Mouse (Mus musculus) kidney, adult 2 months (tissue): ENCODE measurements around the gene Cers6. TPM values are rescaled to one million over a fixed set of nuclear protein-coding genes. Genes with fewer than 3 reads are reported as not detected.

Source experiments
- DNase-seq: peaks from one replicate; pipeline ENCODE4 v3.0.0; 2021
- H3K27ac ChIP-seq: fragments of 200-500 bp; 2 replicates; pipeline ENCODE4 v1.5.1; 2012; ENCODE audit warnings: low read depth, low read length, control low read depth, inconsistent platforms; ENCODE audit not compliant: insufficient read depth
- H3K27me3 ChIP-seq: fragments of 200-500 bp; replicated peaks from 2 replicates; pipeline ENCODE4 v1.6.1; 2012; ENCODE audit warnings: mild to moderate bottlenecking, moderate library complexity, low read length, inconsistent platforms; ENCODE audit not compliant: control insufficient read depth, insufficient read depth
- H3K36me3 ChIP-seq: fragments of 200-500 bp; 2 replicates; pipeline ENCODE4 v1.6.1; 2012; ENCODE audit warnings: mild to moderate bottlenecking, moderate library complexity, low read length, inconsistent platforms; ENCODE audit not compliant: control insufficient read depth, insufficient read depth
- H3K4me1 ChIP-seq: fragments of 200-500 bp; 2 replicates; pipeline ENCODE4 v1.6.1; 2011; ENCODE audit warnings: low read length; ENCODE audit not compliant: control insufficient read depth, insufficient read depth
- H3K4me3 ChIP-seq: fragments of 200-500 bp; 2 replicates; pipeline ENCODE4 v1.5.1; 2011; ENCODE audit warnings: mild to moderate bottlenecking, low read depth, low read length, control low read depth; ENCODE audit not compliant: insufficient read depth
- CTCF ChIP-seq: fragments of 200-500 bp; conservative IDR thresholded peaks from 2 replicates; pipeline ENCODE4 v1.5.1; 2011; ENCODE audit warnings: low read depth, mild to moderate bottlenecking, control low read depth, low read length, moderate library complexity, mixed read lengths; ENCODE audit not compliant: insufficient read depth, insufficient read length
- POLR2A ChIP-seq: fragments of 200-500 bp; IDR thresholded peaks from one replicate; pipeline ENCODE4 v1.6.1; 2011; ENCODE audit warnings: low read depth, low read length, control low read depth
- WGBS: fragments of 180-500 bp; shearing (Covaris S2); methylation state at CpG from one replicate; pipeline ENCODE4 v1.1.7; 2018; 5-methylcytosine and 5-hydroxymethylcytosine counted together
- polyA plus RNA-seq: library from polyadenylated mRNA; depleted of rRNA; stranded (reverse); fragments of >200 nt; gene quantifications from 2 replicates; pipeline ENCODE4 v1.2.3, GENCODE M21; 2012

Gene Cers6
- polyA plus RNA-seq, 1 experiment, result 11.1 TPM

GRCm38 (mm10) chr2:69019026-69019565 lies 157.9 kb downstream of the Cers6 start:
- 61% methylated on average over 13 of the region's 13 CpGs for WGBS
- Histone ChIP-seq H3K27ac (no peak overlapping the region; the same call in 1 of the 2 replicates), H3K27me3 (no peaks in the 10 kb centered on the region), H3K4me3 (no peak overlapping the region), H3K36me3 (no peaks in the 10 kb centered on the region), H3K4me1 (peaks cover 7% of the 10 kb centered on the region; the same call in 1 of the 2 replicates)
- peak; percentile 69 for DNase-seq
- TF ChIP-seq CTCF, result no peak
- TF ChIP-seq POLR2A, result no peak

- no peaks in the 10 kb centered on the region for H3K27me3 ChIP-seq
- TF ChIP-seq POLR2A, result no peak
- no peak for TF ChIP-seq CTCF
- DNase-seq, result no peak
- H3K4me3 ChIP-seq, result no peak overlapping the region
- 82% methylated on average over 6 of the region's 6 CpGs for WGBS
- no peaks in the 10 kb centered on the region for H3K36me3 ChIP-seq
- peaks cover 7% of the 10 kb centered on the region; the same call in 1 of the 2 replicates for H3K4me1 ChIP-seq
- H3K27ac ChIP-seq, result no peak overlapping the region
Observed at GRCm38 (mm10) chr2:69019821-69020489, 158.7 kb downstream of the Cers6 start.

GRCm38 (mm10) chr2:69020636-69021310 lies 159.5 kb downstream of the Cers6 start:
- Histone ChIP-seq H3K4me3 (no peak overlapping the region), H3K36me3 (no peaks in the 10 kb centered on the region), H3K27me3 (no peaks in the 10 kb centered on the region), H3K27ac (no peak overlapping the region), H3K4me1 (peaks cover 7% of the 10 kb centered on the region; the same call in 1 of the 2 replicates)
- TF ChIP-seq POLR2A (no peak), CTCF (no peak)
- 89% methylated on average over 4 of the region's 4 CpGs for WGBS
- no peak for DNase-seq

- Histone ChIP-seq H3K36me3 (no peaks in the 10 kb centered on the region), H3K27ac (no peak overlapping the region), H3K27me3 (no peaks in the 10 kb centered on the region), H3K4me3 (no peak overlapping the region), H3K4me1 (peaks cover 7% of the 10 kb centered on the region; the same call in 1 of the 2 replicates)
- WGBS, result 47% methylated on average over 4 of the region's 4 CpGs
- no peak for DNase-seq
- no peak for TF ChIP-seq CTCF
Observed at GRCm38 (mm10) chr2:69021516-69021915, 160.3 kb downstream of the Cers6 start.

GRCm38 (mm10) chr2:69024856-69025255 lies 163.6 kb downstream of the Cers6 start:
- TF ChIP-seq CTCF (no peak), POLR2A (no peak)
- Histone ChIP-seq H3K27ac (no peak overlapping the region), H3K36me3 (no peaks in the 10 kb centered on the region), H3K4me1 (no peaks in the 10 kb centered on the region), H3K27me3 (no peaks in the 10 kb centered on the region), H3K4me3 (no peak overlapping the region)
- 90% methylated on average over 2 of the region's 2 CpGs for WGBS
- no peak for DNase-seq

GRCm38 (mm10) chr2:69032562-69032961 lies 171.3 kb downstream of the Cers6 start:
- TF ChIP-seq CTCF (no peak), POLR2A (no peak)
- H3K27me3 ChIP-seq, result no peaks in the 10 kb centered on the region
- no peak for DNase-seq
- WGBS, result 39% methylated on average over 2 of the region's 2 CpGs
- H3K27ac ChIP-seq, result no peak overlapping the region
- no peak overlapping the region for H3K4me3 ChIP-seq
- no peaks in the 10 kb centered on the region for H3K36me3 ChIP-seq
- no peaks in the 10 kb centered on the region for H3K4me1 ChIP-seq

GRCm38 (mm10) chr2:69035457-69035856 lies 174.2 kb downstream of the Cers6 start:
- no peak for DNase-seq
- TF ChIP-seq POLR2A, result no peak
- no peak for TF ChIP-seq CTCF
- Histone ChIP-seq H3K4me1 (no peaks in the 10 kb centered on the region), H3K27ac (no peak overlapping the region), H3K27me3 (no peaks in the 10 kb centered on the region), H3K4me3 (no peak overlapping the region), H3K36me3 (no peaks in the 10 kb centered on the region)
- 64% methylated on average over 4 of the region's 4 CpGs for WGBS
